Mouse (Mus musculus) testis, adult 2 months (tissue): ENCODE results near the gene 2900011O08Rik.
"Not testable (repeated sequence)": the region's sequence is repeated elsewhere in the genome, so short reads cannot be mapped to it uniquely, and the experiment has no call there.

ENCODE experiments used
- CTCF ChIP-seq: fragments of 200-500 bp; IDR thresholded peaks from 2 replicates; pipeline ENCODE4 v1.5.1; 2012; ENCODE audit warnings: low read depth, mild to moderate bottlenecking, inconsistent platforms, low read length, moderate library complexity; ENCODE audit not compliant: control insufficient read depth, insufficient read depth, insufficient replicate concordance
- POLR2A ChIP-seq: fragments of 200-500 bp; IDR thresholded peaks from 2 replicates; pipeline ENCODE4 v1.6.1; 2012; ENCODE audit warnings: low read depth, mild to moderate bottlenecking, inconsistent platforms, low read length, moderate library complexity; ENCODE audit not compliant: control insufficient read depth

DNA sequence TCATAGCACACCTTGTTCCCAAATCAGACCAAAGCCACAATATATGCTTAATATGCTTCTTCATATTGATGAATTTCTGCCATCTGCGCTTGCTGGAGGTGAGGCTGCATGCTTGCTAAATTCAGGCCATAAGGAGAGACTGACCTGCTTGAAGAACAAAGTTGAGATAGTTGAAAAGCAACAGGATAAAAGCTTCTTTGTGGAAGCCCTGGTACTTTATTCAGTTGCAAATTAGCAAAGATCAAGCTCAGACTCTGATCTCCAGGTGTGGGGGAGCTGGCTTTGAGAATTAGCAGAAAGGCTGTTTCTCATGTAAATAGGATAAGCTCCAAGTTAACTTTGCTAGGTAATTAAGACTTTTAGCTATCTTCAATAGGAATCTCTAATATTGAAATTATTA, 9.4 kb upstream of the 2900011O08Rik start:
- not testable (repeated sequence) for TF ChIP-seq POLR2A, CTCF
